Mouse (Mus musculus): ENCODE measurements around the gene Gpc6.

The Gpc6 gene

DNA sequence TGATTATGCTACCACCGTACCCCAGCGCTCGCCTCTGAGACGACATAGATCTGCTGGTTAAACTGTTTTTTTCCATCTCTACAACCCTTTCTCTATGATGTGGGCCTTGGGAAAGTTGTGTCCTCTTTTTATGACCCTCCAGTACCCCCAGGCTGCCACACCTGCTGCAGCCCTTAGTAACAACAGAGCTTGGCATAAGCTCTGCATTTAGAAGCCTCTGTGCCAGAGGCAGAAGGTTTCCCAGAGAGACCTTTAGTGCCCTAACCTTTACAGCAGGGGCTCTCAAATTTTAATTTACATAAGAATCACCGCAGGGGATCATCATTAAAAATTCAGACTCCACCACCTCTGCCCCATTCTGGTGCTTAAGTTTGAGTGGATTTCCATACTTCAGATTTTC is 875.3 kb downstream of the Gpc6 start:
- no peak for DNase-seq (ENCODE audit: low spot score)

- no peak for DNase-seq (ENCODE audit: low spot score)
Measured at GRCm38 (mm10) chr14:117807846-117808245, 882.7 kb downstream of the Gpc6 start.

DNA sequence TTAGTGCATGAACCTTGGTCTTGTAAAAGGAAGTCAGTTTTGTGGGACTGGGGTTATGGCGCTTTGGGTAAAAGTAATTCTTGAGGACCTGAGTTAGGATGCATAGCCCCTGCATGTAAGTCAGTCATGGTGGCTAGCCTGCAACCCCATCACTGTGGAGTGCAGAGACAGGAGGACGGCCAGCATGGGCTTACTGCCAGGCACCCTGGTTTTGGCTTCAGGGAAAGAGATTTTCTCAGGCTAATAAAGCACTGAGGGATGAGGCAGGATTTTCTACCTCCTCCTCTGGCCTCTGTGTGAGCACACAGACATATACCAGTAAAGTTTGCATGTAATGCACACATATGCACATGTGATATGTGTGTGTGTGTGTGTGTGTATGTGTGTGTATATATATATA is 883.2 kb downstream of the Gpc6 start:
- no peak for DNase-seq (ENCODE audit: low spot score)

GRCm38 (mm10) chr14:117810321-117811270 is 885.5 kb downstream of the Gpc6 start:
- no peak for DNase-seq (ENCODE audit: low spot score)

DNA sequence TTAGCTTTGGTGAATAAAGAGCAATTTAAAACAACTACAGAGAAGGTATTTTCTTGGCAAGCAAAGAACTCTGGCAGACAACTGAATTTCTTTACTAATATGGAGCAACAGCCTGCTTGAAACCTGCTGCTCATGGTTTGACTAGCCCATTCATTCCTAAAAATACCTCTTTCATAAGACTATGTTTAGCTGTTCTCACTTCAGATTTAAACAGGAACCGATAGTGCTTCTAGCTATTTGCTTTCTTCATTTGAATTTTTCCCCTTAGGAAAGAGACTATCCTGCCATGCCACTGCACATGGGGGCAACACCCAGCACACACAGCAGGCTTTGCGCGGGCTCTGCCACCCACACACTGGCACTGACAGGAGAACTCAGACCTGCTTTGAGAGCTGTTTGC is 888.4 kb downstream of the Gpc6 start:
- no peak for DNase-seq (ENCODE audit: low spot score)

- no peak for DNase-seq (ENCODE audit: low spot score)
Measured at GRCm38 (mm10) chr14:117816008-117816407, 890.9 kb downstream of the Gpc6 start.

DNA sequence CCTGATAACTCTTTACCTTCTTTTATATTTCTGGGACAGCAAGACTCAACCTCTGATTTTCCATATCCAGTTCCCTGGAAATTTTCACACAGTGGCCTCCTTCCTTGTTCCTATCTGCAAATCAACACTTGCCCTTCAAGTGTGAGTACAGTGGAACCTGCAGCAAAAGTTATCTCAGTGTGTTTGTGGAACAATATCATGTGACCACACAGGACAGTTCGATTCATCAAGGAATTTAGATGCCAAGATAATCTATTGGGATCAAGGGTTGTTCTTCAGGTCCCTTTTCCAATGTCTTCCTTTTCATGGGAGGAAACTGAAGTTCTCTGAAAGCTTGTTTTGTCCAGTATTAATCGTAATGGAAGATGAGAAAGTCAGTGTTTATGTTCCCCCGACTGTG is 891.6 kb downstream of the Gpc6 start:
- DNase-seq (ENCODE audit: low spot score) = no peak

- DNase-seq (ENCODE audit: low spot score) = no peak
Measured at GRCm38 (mm10) chr14:117817196-117817595, 892.1 kb downstream of the Gpc6 start.

DNA sequence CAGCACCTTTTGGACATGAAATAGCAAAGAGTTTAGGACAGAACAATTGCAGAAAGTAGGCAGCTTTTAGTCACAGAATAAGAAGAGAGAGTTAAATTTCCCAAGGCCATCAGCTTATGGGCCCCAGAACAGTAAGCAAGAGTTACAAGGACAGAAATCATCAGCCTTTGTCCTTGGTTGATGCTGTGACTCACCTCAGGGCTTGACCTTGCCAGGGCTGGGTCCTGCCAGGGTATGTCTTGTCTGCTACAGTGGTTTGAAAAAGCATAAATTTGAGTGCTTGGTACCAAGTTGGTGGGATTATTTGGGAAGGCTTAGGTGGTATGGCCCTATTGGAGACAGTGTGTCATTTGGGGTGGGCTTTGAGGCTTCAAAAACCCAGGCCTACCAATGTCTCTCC is 899.4 kb downstream of the Gpc6 start:
- DNase-seq (ENCODE audit: low spot score) = no peak

DNA sequence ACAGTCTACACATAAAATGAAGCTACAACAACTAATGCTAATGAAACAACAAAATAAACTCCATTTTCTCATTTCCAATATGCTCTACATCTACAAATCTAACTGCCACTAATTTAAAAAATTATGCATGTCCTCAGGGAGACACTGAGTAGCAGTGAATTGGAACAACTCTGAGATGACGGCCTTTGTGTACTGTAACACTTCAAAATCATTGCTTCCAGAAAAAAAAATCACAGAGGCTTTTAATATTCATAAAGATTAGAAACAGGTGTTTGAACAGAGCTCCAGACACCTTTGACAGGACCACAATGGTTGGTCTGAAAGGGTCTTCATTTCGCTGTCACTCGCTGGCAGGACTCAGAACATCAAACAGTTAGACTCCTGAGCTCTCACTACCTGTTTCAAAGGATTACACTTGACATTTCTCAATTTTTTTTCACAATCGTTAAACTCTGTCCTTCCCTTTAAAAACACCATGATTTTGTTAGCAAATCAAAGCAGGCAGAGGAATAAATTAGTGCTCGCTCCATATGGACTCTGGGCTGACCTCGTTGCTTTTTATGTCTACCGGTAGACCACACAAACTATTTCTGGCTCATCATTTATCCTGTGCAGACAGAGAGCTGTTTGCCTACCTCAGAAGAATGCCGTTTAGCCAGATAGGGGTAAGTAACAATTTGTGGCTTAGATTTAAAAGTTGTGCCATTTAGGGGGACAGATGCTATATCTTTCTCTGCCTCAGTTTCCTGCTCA is 901.4 kb downstream of the Gpc6 start:
- DNase-seq (ENCODE audit: low spot score) = no peak

DNA sequence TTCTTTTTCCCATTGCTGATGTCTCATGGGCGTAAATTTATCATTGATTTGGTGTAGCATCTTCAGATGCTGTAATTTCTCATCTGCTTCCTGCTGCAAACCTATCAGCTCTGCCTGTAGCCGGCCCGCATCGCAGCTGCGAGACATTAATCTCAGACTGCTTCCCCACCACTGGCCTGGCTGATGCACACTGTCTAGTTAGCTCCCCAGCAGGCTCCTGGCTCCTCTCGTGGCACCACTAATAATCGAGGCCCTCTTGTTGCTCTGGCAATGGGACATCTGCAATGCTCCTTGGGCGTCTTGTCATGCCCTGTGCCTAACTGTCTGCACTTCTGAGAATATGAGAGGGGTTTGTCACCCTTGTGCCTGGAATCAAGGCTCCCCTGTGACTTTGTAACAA is 906.2 kb downstream of the Gpc6 start:
- no peak for DNase-seq (ENCODE audit: low spot score)

DNA sequence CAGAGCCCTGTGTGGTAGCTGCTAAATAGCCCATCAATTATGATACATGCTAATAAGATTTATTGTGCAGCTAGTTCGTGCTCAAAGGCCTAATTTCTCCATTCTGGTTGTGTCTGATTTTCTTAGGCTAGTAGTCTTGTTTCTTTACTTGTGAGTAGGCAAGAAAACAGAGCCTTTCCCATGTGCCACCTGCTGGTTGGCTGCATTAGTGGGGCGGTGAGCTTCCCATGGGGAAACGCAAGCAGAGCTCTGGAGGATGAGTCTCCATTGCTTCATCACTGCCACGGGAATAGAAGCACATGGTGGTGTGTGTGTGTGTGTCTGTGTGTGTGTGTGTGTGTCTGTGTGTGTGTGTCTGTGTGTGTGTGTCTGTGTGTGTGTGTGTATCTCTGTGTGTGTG is 906.6 kb downstream of the Gpc6 start:
- DNase-seq (ENCODE audit: low spot score) = no peak

- no peak for DNase-seq (ENCODE audit: low spot score)
Measured at GRCm38 (mm10) chr14:117835506-117835905, 910.4 kb downstream of the Gpc6 start.

DNA sequence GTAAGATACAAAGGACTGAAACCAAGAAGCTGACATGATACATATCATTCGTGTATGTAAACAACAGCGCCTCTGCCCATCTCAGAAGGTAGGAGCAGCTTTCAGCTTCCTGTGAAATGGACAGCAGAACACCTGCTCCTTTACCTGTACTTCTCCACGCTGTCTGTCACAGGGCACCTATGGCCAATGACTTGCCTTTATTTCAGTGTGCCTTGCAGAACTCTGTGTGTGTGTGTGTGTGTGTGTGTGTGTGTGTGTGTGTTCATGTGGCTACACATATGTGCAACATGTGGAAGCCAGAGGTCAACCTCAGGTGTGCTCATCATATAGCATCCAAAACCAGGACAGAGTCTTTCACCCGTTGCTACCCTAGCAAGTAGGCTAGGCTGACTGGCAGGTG is 911.9 kb downstream of the Gpc6 start:
- no peak for DNase-seq (ENCODE audit: low spot score)

GRCm38 (mm10) chr14:117837715-117838114 is 912.6 kb downstream of the Gpc6 start:
- DNase-seq (ENCODE audit: low spot score) = no peak

GRCm38 (mm10) chr14:117841211-117841610 is 916.1 kb downstream of the Gpc6 start:
- no peak for DNase-seq (ENCODE audit: low spot score)

DNA sequence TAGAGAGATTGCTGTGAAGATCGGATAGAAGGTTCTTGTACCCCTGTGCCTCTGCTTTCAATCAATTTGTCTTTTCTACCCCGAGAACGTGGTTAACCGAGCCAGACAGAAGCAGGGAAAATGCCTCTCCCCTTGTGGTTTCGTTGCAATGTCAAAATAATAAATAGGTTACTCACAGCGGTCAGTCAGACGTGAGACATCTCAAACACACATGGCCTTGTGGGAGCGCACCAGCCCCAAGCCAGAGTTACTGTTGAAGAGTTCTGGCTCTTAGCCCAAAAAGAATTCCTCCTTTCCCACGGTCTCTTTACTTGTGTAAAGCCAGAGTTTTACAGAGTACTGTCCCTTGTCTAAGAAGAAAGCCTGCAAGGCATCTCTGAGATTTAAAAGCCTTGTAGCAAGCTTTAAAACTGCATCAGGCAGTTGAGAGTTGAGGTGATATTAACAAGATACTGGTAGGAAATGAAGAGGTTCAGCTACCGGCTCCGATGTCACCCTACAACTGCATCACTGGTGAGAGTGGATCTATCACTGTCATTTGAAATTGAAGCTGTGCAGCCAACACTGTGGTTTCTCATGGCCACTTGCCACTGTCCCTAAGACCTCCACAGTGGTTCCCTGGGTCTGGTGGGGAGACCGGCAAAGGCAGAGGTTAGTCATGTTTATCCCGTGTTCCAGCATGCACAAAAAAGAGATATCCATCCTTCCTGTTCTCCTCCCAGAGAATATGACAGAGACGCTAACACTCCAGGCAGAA is 916.9 kb downstream of the Gpc6 start:
- no peak for DNase-seq (ENCODE audit: low spot score)

GRCm38 (mm10) chr14:117849591-117850505 is 924.7 kb downstream of the Gpc6 start:
- DNase-seq (ENCODE audit: low spot score) = no peak

- no peak for DNase-seq (ENCODE audit: low spot score)
Measured at GRCm38 (mm10) chr14:117852266-117852665, 927.2 kb downstream of the Gpc6 start.

GRCm38 (mm10) chr14:117852842-117853241 is 927.7 kb downstream of the Gpc6 start:
- DNase-seq (ENCODE audit: low spot score) = no peak

- no peak for DNase-seq (ENCODE audit: low spot score)
Measured at GRCm38 (mm10) chr14:117854498-117854897, 929.4 kb downstream of the Gpc6 start.

Data from testis, postnatal 14 days (tissue).